Mouse (Mus musculus): Measurements from ENCODE around the gene Nlrc4. TPM values are rescaled to one million over a fixed set of nuclear protein-coding genes. Genes with fewer than 3 reads are reported as not detected.

Gene Nlrc4
- polyA plus RNA-seq, 1 experiment from 2014 or later, result 0.23 TPM

- 31% methylated on average over 16 of the region's 16 CpGs for WGBS
- DNase-seq (ENCODE audit: low spot score), result no peak
- H3K4me2 ChIP-seq (ENCODE audit: low read depth), result peak overlapping the region; percentile 45
- no peaks in the 10 kb centered on the region for H3K4me1 ChIP-seq (ENCODE audit: control insufficient read depth, insufficient read depth, low read length)
- H3K27me3 ChIP-seq (ENCODE audit: control insufficient read depth, insufficient read depth, low read length), result no peaks in the 10 kb centered on the region
- no peaks in the 10 kb centered on the region for H3K36me3 ChIP-seq (ENCODE audit: control insufficient read depth, insufficient read depth, low read length)
- ATAC-seq (ENCODE audit: insufficient read depth, low FRiP score, low TSS enrichment), result peak; percentile 21
- H3K9me3 ChIP-seq (ENCODE audit: control insufficient read depth, low read length), result no peaks in the 10 kb centered on the region
- H3K27ac ChIP-seq (ENCODE audit: low read depth, low read length), result no peak overlapping the region
- peak overlapping the region; percentile 90 for H3K4me3 ChIP-seq (ENCODE audit: low read depth, low read length)
- peak overlapping the region; percentile 23; the same call in 1 of the 2 replicates for H3K9ac ChIP-seq (ENCODE audit: low read length)
Observed at GRCm38 (mm10) chr17:74394855-74395254, 64.1 kb downstream of the Nlrc4 start.

GRCm38 (mm10) chr17:74394381-74394780, 64.6 kb downstream of the Nlrc4 start:
- ATAC-seq (ENCODE audit: insufficient read depth, low FRiP score, low TSS enrichment) (no peak), DNase-seq (ENCODE audit: low spot score) (no peak)
- Histone ChIP-seq H3K4me2 (ENCODE audit: low read depth) (no peak overlapping the region), H3K4me1 (ENCODE audit: control insufficient read depth, insufficient read depth, low read length) (no peaks in the 10 kb centered on the region), H3K36me3 (ENCODE audit: control insufficient read depth, insufficient read depth, low read length) (no peaks in the 10 kb centered on the region), H3K27ac (ENCODE audit: low read depth, low read length) (no peak overlapping the region), H3K4me3 (ENCODE audit: low read depth, low read length) (no peak overlapping the region), H3K27me3 (ENCODE audit: control insufficient read depth, insufficient read depth, low read length) (no peaks in the 10 kb centered on the region), H3K9me3 (ENCODE audit: control insufficient read depth, low read length) (no peaks in the 10 kb centered on the region), H3K9ac (ENCODE audit: low read length) (no peak overlapping the region)
- WGBS, result 82% methylated on average over 2 of the region's 2 CpGs

- Histone ChIP-seq H3K9ac (ENCODE audit: low read length) (no peak overlapping the region), H3K36me3 (ENCODE audit: control insufficient read depth, insufficient read depth, low read length) (no peaks in the 10 kb centered on the region), H3K27ac (ENCODE audit: low read depth, low read length) (no peak overlapping the region), H3K27me3 (ENCODE audit: control insufficient read depth, insufficient read depth, low read length) (no peaks in the 10 kb centered on the region), H3K4me3 (ENCODE audit: low read depth, low read length) (no peak overlapping the region), H3K4me1 (ENCODE audit: control insufficient read depth, insufficient read depth, low read length) (no peaks in the 10 kb centered on the region), H3K9me3 (ENCODE audit: control insufficient read depth, low read length) (no peaks in the 10 kb centered on the region), H3K4me2 (ENCODE audit: low read depth) (no peak overlapping the region)
- 86% methylated on average over 3 of the region's 3 CpGs for WGBS
- ATAC-seq (ENCODE audit: insufficient read depth, low FRiP score, low TSS enrichment) (no peak), DNase-seq (ENCODE audit: low spot score) (no peak)
Observed at GRCm38 (mm10) chr17:74389847-74390246, 69.1 kb downstream of the Nlrc4 start.

- no peak overlapping the region for H3K9ac ChIP-seq (ENCODE audit: low read length)
- H3K9me3 ChIP-seq (ENCODE audit: control insufficient read depth, low read length), result no peaks in the 10 kb centered on the region
- DNase-seq (ENCODE audit: low spot score) (no peak), ATAC-seq (ENCODE audit: insufficient read depth, low FRiP score, low TSS enrichment) (no peak)
- H3K4me2 ChIP-seq (ENCODE audit: low read depth), result no peak overlapping the region
- H3K4me1 ChIP-seq (ENCODE audit: control insufficient read depth, insufficient read depth, low read length), result no peaks in the 10 kb centered on the region
- no peaks in the 10 kb centered on the region for H3K27me3 ChIP-seq (ENCODE audit: control insufficient read depth, insufficient read depth, low read length)
- H3K27ac ChIP-seq (ENCODE audit: low read depth, low read length), result no peak overlapping the region
- no peak overlapping the region for H3K4me3 ChIP-seq (ENCODE audit: low read depth, low read length)
- H3K36me3 ChIP-seq (ENCODE audit: control insufficient read depth, insufficient read depth, low read length), result peaks cover 8% of the 10 kb centered on the region; the same call in 1 of the 2 replicates
Observed at GRCm38 (mm10) chr17:74386657-74387056, 72.3 kb downstream of the Nlrc4 start.

- WGBS, result 92% methylated on average over 1 of the region's 1 CpGs
- no peaks in the 10 kb centered on the region for H3K4me1 ChIP-seq (ENCODE audit: control insufficient read depth, insufficient read depth, low read length)
Observed at GRCm38 (mm10) chr17:74376916-74377315, 82.0 kb downstream of the Nlrc4 start.

More at GRCm38 (mm10) chr17:74376916-74377315, 82.0 kb downstream of the Nlrc4 start:
- ATAC-seq (ENCODE audit: insufficient read depth, low FRiP score, low TSS enrichment), result no peak
- no peak overlapping the region for H3K9ac ChIP-seq (ENCODE audit: low read length)
- H3K4me2 ChIP-seq (ENCODE audit: low read depth), result no peak overlapping the region
- no peaks in the 10 kb centered on the region for H3K27me3 ChIP-seq (ENCODE audit: control insufficient read depth, insufficient read depth, low read length)
- H3K27ac ChIP-seq (ENCODE audit: low read depth, low read length), result no peak overlapping the region
- DNase-seq (ENCODE audit: low spot score), result no peak
- peaks cover 4% of the 10 kb centered on the region for H3K36me3 ChIP-seq (ENCODE audit: control insufficient read depth, insufficient read depth, low read length)
- no peaks in the 10 kb centered on the region for H3K9me3 ChIP-seq (ENCODE audit: control insufficient read depth, low read length)
- H3K4me3 ChIP-seq (ENCODE audit: low read depth, low read length), result no peak overlapping the region

Other genes starting within 250 kb of the Nlrc4 start
- 86.4 and 89.3 TPM in 2 replicates for gene Memo1, start 163.6 kb downstream of the Nlrc4 start, polyA plus RNA-seq (2014; fragmentation: Nextera tagmentation; extraction: Ambion mirVana)
- gene Dpy30, start 135.2 kb downstream of the Nlrc4 start, polyA plus RNA-seq (2014; fragmentation: Nextera tagmentation; extraction: Ambion mirVana), result 227 and 231 TPM in 2 replicates
- gene Spast, start 120.2 kb downstream of the Nlrc4 start, polyA plus RNA-seq (2014; fragmentation: Nextera tagmentation; extraction: Ambion mirVana), result 48.9 and 49.3 TPM in 2 replicates
- gene Slc30a6, start 63.5 kb downstream of the Nlrc4 start, polyA plus RNA-seq (2014; fragmentation: Nextera tagmentation; extraction: Ambion mirVana), result 31.6 and 33.1 TPM in 2 replicates
- gene Yipf4, start 30.4 kb upstream of the Nlrc4 start, polyA plus RNA-seq (2014; fragmentation: Nextera tagmentation; extraction: Ambion mirVana), result 48.3 and 53.3 TPM in 2 replicates
- gene Birc6, start 69.2 kb upstream of the Nlrc4 start, polyA plus RNA-seq (2014; fragmentation: Nextera tagmentation; extraction: Ambion mirVana), result 79.5 and 87.3 TPM in 2 replicates

Data from neural tube, embryonic 11.5 days (tissue).